Mouse (Mus musculus): ENCODE results near the gene Drc7.
A peak's percentile ranks its signal among the peaks of the same experiment; 100 is the strongest.
"Not testable (repeated sequence)": the region's sequence is repeated elsewhere in the genome, so short reads cannot be mapped to it uniquely, and the experiment has no call there.

Drc7 gene

DNA sequence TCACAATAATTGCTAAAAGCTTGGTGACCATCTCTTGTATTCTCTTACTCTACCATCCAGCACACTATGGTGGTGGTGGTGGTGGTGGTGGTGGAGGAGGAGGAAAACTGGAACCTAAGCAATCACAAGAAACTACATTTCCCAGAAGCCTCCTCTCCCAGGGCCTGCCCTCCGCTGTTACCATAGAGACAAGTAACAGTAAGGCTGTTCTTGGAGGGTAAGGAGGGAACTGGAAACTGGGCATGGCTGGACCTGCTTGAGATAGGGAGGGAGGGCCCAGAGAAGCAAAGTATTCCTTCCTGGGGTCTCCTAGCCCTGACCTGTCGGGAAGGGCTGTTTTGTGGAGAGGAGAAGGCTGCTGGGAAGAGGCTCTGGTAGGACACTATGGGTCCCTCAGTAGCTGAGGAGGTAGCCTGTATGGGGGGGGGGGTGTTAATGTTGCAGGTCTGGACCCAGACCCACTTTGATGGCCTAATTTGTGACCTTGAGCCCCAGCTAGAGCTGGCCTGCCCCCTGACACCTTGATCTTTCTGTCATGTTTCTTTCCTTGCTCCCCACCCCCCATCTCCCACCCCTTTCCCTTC lies at the start of gene Drc7:
TSS of gene Drc7 (plus strand) at position 177 of the 584 bp plus-strand sequence.
- DNase-seq = peak in 1 of 2 experiments; percentile 26

DNA sequence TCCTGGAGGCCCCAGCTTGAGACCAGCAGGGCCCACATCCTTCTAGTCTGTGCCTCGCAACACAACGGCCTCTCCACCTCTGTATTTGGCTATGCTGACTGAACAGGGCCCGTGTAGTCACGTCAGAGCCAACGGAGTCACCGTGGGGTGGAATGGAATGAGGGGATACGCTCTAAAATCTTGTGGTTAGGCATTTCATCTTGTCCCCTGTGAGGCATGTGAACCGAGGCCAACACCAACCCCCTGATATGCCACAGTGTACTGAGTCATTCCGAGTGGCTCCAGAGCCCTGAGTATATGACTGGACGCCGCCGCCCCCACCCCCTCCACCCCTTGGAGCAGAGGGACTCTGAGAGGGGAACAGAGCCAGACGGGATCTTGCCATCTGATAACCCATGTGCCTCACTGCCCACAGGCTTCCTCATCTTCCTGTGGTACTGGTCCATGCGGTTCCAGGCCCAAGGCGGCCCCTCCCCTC lies 42.4 kb upstream of the Drc7 start:
- DNase-seq = no peak

DNA sequence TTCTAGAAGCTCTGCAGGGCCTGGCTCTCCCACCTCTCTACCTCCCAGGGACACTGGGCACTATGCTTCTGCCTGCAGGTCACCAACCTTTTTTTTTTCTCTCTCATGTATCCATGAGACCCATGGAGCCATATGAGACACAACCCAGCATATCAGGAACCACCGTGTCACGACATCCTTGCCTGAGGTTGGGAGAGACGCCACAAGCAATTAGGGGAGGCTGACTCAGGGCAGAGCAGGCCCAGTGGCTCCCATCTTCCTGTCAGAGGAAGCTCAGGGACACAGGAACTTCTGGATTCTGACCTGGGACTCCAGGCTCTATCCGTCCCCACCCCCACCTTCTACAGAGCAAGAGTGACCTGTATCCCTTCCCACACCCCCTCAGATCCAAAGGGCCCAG lies 39.0 kb upstream of the Drc7 start:
- DNase-seq = no peak

DNA sequence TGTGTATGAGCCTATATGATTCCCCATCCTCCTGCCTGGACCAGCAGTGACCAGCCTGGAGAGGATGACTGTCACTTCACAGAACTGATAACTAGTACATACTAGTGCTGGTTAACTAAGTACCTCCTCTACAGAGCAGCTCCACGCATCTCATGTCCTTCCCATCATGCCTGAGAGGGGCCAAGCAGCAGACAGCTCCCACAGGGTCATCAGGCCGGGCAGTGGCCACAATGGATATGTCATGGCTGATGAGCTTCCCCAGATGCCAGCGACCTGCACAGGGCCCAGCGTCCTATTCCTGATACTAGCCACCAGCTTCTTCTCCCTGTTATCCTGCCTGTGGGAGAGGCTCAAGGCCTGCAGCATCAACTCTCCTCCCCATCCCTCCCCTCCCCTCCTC lies 38.2 kb upstream of the Drc7 start:
- no peak for DNase-seq

DNA sequence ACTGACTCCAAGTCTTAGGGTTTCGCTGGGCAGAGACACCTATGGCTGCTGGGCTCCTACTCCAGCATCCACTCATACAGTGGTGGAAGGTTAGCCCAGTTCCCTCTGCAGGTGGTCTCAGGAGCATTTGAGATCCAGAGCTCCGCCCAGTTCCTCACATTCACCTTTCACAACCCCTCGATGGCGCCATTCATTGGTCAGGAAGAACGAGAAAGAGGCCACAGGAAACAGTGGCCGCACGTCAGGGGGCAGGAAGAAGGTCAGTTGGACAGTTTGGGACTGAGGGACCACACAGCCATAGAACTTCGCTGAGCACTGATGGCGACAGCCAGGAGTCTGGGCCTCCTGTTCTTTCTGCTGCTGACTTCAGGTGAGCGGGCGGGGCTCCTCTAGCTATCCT lies 37.5 kb upstream of the Drc7 start, which contains the start of gene Adgrg3:
TSS of gene Adgrg3 (plus strand) at position 242 of the 400 bp plus-strand sequence.
- DNase-seq = no peak

DNA sequence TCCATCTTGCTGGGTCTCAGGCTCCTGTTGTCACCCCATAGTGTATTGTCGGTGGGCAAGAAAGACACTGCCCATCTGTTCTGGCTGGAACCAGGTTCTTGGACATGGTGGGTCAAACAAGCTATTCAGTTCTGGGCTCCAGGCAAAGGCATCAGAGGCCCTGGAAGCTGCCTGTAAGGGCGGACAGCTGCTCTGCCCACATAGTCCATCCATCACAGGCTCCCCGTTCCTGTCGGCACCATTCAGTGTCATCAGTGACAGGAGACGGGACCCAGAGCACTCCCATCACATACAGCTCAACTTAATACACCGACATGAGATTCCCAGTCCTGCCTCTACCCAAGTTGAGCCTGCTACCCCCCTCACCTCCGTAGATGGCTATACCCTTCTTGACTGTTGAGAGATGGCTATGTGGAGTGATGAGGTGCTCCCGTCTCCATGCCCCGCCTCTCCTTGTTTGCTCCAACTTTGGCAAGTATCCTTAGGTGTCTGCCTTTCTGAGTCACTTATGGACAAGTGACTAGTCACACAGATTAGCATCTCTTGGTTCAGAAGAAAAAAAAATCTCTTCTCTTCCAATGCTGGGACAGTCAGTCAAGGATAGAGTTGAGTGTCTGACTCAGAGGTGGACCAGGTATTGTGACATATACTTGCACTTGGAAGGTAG lies 36.8 kb upstream of the Drc7 start:
- DNase-seq = no peak

DNA sequence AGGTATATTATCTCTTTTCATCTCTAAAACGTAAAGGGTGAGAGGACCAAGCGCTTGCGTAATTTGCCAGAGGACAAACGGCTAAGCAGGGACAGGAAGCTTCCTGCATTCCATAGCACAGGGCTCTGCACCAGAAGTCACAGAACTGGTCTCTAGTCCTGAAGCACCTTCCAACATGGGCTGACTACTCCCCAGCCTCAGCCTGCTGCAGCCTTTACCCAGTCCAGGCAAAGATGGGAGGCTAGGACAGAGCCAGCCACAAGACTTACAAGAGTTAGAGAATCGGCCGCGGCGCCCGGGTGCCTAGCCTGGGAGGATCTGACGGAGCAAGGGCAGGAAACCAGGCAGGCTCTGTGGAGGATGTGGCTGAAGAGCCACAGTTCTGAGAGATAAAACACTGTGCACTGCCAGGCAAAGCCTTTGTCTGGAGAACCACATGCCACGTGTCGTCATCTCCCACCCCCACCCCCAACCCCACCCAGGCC lies 34.6 kb upstream of the Drc7 start:
- DNase-seq = no peak

DNA sequence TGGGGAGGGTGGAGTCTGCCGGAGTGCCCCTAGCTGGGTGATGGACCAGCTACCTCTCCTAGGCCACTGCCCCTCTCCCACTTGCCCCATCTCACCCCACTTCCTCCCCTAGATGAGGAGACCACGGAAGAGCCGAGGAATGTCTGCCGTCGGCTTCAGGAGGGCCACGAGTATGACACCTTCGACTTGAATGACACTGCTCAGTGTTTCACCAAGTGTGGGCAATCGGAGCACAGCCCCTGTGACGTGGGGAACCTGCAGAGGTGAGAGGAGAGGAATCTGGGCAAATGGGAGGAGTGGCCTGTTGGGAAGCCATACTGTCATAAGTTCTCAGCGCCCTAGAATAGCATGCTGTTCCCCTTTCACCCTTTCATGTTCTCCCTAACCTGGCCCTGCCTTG lies 34.1 kb upstream of the Drc7 start:
- no peak for DNase-seq

DNA sequence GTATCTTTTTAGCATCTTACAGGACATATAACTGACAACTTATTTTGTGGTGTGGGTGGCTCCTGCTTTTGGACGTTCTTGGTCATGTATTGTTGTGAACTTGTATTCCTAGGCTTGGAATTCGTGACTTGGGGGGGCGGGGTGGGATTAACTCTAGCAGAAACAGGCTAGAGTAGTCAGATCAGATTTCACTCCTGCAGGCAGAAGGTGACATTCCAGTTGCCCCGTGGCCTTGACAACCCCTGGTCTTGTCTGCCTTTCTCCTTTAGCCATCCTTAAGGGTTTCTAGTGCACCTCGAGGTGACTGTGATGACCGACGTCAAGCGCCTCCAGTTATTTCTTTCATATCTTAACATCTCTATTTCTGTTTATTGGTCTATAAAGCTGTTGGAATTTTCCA lies 31.7 kb upstream of the Drc7 start:
- no peak for DNase-seq

DNA sequence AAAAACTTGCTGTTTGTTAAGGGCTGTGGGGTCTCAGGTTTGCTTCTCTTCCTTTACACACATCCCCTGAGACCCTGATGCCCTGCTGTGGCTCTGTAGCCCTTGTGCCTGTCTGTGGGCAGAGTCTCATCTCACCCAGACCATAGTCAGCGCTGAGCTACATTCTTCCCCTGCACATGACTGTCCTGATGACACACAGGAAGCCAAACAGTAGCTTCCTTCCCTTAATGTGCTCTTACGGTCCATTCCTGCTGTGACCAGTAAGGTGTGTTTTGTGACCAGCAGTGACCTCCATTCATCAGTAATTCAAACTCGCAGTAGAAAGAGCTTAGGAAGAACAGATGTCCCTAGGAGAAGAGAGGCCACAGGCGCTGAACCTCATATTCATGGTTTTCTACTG lies 30.5 kb upstream of the Drc7 start:
- no peak for DNase-seq

DNA sequence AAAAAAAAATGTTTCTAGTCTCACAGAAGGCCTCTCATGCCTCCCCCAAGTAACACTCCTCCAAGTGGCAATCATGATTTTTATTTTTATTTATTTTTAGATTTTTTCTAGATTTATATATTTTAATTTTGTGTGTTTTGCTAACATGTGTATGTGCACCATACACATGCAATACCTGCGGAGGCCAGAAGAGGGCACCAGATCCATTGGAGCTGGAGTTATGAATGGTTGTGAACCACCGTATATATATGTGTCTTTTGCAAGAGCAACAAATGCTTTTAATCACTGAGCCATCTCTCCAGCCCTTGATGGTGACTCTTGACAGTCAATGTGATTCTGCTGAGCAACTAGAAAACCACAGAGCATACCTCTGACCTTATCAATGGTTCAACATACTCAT lies 29.5 kb upstream of the Drc7 start:
- peak; percentile 64 to 77 for DNase-seq

DNA sequence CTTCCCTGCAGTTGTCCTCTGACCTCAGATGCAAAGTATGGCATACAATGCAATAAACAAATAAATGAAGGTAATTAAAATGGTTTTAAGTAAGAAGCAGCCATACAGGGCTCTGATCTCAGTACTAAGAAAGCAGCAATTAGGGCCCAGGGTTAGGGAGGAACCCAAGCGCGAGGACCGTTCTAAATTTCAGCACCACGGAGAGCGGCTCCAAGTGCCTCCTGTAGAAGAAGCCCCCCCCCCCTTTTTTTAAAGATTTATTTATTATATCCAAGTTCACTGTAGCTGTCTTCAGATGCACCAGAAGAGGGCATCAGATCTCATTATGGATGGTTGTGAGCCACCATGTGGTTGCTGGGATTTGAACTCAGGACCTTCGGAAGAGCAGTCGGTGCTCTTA lies 26.5 kb upstream of the Drc7 start:
- DNase-seq = not testable (repeated sequence)

DNA sequence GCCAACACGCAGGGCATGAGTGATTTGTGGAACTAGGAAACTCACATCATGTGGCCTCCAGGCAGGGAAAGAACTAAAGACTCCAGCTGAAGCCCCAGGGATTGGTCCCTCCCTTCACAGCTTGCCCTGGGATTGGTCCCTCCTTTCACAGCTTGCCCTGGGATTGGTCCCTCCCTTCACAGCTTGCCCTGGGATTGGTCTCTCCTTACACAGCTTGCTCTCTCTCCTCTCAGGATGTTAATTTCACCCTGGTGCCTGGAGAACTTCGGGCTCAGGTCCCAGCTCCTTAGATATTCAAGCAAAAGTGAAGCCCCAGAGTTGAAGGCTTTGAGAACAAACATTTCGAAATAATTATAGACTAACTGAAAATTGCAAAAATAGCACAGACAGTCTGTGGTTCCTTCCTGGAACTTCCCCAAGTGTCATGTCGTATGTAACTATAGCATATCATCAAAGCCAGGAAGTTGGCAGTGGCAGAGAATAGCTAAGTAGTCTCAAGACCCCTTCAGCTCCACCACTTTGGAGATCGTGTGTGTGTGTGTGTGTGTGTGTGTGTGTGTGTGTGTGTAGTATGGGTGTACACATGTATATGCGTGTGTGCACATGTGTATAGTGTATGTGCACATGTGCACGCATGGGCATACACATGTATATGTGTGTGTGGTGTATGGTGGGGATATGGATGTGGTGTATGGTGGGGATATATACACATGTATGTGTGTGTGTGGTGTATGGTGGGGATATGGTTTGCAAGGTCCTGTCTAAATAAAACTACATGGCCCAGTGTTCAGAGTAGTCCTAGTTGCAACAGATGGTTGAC lies 17.6 kb upstream of the Drc7 start:
- DNase-seq = peak; percentile 31 to 51

DNA sequence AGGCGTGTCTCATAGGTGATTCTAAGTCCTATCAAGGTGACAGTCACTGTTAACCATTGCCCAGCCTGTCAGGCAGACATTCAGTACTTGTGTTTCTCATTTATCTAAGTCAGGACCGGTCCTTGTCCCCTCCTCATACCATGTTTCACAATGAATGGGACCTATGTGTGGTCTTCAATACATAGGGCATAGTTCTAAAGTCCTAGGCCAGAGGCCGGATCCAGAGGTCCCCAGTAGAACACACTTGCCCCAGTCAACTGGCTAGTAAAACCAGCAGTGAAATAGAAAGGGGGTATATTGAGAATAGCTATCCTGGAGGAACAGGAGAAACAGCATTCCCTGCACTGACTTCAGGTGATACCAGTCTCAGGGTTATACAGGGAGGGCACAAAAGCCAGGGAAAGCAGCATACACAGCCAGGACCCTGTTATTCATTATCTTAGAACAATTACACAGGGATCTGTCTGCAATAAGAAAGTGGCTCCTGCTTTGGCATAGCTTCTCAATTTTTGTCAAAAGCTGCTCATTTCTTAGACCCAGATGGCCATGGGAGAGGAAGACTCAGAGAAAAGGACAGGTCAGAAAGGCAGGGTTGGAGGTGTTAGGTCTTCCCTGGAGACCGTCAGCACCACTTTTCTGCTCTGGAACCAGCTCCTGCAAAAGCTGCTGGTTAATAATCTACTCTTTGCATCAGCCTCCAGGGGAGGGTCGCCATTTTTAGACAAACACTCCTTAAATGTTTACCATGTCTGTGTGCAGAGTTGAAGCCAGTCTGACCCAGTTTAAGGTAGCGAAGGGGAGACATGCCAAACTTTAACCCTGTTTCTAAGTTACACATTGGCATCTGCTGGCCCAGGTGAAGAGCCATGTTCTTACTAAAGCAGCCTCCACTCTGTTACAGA lies 12.8 kb upstream of the Drc7 start:
- DNase-seq = no peak

DNA sequence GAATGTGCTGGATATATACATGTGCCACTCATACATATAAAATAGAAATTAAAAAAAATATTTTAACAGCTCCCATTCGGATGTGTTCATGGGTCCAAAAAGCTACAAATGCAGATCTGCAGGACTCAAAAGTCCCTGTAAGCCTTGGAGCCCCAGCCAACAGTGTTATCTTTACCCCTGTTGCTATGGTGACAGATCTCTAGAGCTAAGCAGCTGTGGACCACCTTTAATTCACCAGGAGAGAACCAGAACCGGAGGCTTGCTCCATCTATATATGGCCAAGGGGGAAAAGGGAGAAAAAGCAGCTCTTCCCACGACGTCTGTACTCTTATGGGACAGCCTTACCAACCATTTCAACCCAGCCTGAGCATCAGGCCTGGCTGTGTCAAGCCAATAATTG lies 10.1 kb upstream of the Drc7 start:
- no peak for DNase-seq

DNA sequence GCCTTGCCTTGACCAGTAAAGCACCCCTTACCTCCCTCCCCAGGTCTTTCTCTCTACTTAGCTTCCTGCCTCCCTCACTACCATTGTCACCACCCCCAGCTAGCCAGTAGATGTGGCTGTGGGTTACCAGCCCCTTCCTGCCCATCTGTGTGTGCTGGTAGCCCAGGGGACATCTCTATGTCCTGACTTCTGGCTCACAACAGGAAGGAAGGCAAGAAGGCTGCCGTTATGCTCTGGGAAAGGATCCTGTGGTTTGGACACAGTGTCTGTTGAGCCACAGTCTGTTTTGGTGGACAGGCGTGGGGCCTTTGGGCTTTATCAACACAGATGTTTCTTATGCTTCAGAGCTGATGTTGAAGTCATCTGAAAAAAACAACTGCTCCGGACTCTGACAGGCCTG lies 7.9 kb upstream of the Drc7 start:
- DNase-seq = no peak

DNA sequence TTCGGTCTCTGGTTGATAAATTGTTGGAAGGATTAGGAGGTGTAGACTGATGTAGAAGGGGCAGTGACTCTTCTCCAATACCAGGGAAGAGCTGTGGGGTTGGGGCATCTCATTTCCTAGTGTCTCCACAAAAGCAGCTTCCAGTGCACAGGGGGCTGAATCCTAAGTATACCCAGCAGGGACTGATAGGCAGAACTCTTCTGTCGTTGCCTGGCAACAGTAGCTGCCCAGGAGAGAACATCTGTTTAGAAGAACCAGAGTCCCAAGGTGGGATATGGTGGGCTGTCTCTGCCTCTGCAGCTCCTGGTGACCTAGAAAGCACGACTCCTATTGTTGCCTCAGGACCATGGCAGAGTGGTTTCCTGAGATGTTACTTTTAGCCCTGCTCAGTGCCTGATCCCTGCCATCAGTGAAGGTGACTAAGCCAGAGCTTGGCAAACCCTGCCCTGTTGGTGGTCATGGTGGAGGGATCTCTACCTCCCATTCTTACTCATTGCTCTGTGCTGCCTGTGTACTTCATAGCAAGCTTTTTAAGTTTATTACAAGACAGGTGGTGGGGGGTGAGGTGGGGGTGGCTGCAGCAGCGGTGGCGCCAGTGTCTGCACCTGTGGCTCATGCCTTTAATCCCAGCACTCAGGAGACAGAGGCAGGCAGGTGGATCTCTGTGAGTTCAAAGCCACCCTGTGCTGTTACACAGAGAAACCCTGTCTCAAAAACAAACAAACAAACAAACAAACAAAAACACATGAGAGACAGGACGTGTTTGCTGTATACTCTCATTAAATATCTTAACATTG lies 6.8 kb upstream of the Drc7 start:
- no peak for DNase-seq

DNA sequence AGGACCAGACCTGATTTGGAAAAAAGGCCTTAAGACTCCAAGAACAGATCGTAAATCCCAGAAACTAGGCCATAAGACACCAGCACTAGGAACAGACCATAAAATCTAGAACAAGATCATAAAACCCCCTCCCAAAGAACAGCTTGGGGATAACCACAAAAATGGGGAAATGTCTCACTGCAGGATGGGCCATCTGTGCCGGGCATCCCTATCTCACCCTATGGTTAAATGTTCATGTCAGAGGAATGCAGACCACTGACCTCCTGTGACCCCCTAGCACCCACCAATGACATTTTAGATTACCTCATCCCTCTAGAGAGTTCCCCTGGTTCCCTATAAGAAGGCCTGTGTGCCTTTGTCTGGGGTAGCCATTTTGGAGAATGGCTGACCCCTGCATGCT lies 5.3 kb upstream of the Drc7 start:
- no peak for DNase-seq

DNA sequence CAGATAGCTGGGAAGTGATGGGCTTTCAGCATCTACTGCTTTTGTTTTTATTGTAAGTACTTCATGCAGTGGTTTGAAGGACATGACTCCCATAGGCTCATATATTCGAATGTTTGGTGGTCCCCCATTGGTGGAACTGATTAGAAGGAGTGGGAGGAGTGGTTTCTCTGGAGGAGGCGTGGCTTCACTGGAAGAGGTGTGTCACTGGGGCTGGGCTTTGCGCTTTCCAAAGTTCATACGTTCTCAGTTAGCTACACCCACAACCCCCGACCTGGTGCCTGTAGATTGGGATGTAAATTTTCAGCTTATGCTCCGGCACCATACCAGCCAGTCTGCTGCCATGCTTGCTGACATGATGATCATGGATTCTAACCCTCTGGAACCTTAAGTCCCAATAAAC lies 465 bp upstream of the Drc7 start:
- DNase-seq = no peak

DNA sequence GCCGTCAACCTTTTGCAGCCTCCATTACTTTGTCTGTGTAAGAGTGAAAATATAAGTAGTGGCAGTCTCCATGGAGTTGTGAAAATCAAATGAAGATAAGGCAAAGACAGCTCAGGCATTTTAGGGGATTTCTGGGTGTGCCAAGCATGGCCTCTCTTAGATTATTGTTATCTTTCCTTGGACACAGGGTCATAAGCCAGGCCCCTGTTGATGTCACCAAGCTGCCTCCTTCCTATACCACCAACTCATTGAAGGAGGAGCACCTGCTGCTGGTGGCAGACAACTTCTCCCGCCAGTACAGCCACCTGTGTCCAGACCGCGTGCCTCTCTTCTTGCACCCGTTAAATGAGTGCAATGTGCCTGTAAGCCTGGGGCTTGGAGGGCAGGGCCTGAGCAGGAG lies 1.5 kb downstream of the Drc7 start:
- DNase-seq = no peak

DNA sequence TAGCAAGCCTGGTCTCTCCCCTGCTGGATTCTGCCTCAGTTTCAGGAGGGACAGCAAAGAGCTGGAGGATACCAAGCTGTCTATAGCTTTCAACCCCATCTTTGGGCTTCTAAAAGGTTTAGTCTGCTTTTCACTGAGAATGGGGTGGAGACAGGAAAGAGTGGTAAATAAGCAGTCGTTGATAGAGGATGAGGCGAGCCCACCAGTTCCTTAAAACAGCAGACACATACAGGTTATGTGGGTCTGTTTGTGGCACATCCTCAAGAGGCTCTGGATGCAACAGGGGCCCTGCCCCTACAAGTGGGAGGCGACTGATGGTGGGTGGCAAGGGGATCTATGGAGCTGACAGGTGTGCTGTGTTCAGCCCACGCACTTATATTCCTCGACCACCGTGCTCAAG lies 3.8 kb downstream of the Drc7 start:
- no peak for DNase-seq
